Mouse (Mus musculus) CH12.LX (cell line): ENCODE results near the gene Gucy2c.

Source experiments
- CTCF ChIP-seq, 2 experiments: IDR thresholded peaks in 1 of 2; conservative IDR thresholded peaks in 1 of 2; 2 replicates each; pipeline ENCODE4 v1.5.1; 2011 to 2012; ENCODE audit warnings: low read depth in 2 of 2, low read length in 2 of 2, improper control_type of control experiment in 1 of 2, inconsistent platforms in 1 of 2, mild to moderate bottlenecking in 1 of 2, moderate library complexity in 1 of 2
- ELF1 ChIP-seq: IDR thresholded peaks from 2 replicates; pipeline ENCODE4 v1.6.1; 2014; ENCODE audit warnings: low read depth, mild to moderate bottlenecking, inconsistent platforms, low read length, improper control_type of control experiment
- EP300 ChIP-seq: IDR thresholded peaks from 2 replicates; pipeline ENCODE4 v1.6.1; 2011; ENCODE audit warnings: low read length, improper control_type of control experiment
- MAX ChIP-seq: IDR thresholded peaks from 2 replicates; pipeline ENCODE4 v1.6.1; 2011; ENCODE audit warnings: low read length, improper control_type of control experiment
- MXI1 ChIP-seq: IDR thresholded peaks from 2 replicates; pipeline ENCODE4 v1.6.1; 2011; ENCODE audit warnings: mild to moderate bottlenecking, low read depth, low read length, improper control_type of control experiment
- POLR2A ChIP-seq: IDR thresholded peaks from 2 replicates; pipeline ENCODE4 v1.6.1; 2011; ENCODE audit warnings: low read depth, mild to moderate bottlenecking, improper control_type of control experiment, low read length
- SMC3 ChIP-seq: IDR thresholded peaks from 2 replicates; pipeline ENCODE4 v1.6.1; 2011; ENCODE audit warnings: low read depth, low read length, improper control_type of control experiment
- USF1 ChIP-seq: IDR thresholded peaks from 2 replicates; pipeline ENCODE4 v1.6.1; 2014; ENCODE audit warnings: low read depth, mild to moderate bottlenecking, inconsistent platforms, low read length, improper control_type of control experiment
- USF2 ChIP-seq: conservative IDR thresholded peaks from 2 replicates; pipeline ENCODE4 v1.6.1; 2011; ENCODE audit warnings: low read depth, low read length, improper control_type of control experiment
- ZKSCAN1 ChIP-seq: IDR thresholded peaks from 2 replicates; pipeline ENCODE4 v1.6.1; 2012; ENCODE audit warnings: low read depth, inconsistent platforms, low read length, improper control_type of control experiment, borderline replicate concordance

DNA sequence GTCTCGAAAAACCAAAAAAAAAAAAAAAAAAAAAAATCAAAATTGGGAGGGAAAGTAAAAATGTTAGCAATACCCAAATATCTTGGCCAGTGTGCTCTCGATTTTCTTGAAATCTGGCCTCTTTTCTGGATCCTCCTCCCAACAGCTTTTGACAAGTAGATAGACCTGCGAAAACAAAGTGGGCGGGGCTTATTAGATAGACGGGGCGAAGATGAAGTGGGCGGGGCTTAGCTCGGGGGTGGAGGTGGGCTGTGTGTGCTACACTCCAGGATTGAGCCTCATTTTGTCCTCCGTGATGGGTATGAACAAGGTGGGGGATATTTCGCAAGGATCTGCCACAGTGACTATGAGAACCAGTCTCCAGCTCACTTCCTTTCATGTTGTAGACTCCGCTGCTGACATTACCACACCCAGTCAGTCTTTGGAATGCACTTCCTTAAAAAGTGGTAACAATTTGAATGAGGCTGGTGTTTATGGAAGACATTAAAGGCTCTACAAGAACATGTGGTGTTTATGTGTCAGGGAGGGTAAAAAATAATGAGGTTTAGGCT is 65.6 kb downstream of the Gucy2c start:
- TF ChIP-seq POLR2A (no peak), ZKSCAN1 (no peak), EP300 (no peak), CTCF (conservative IDR thresholded peaks at IDR 0.05 in 1 of 2, IDR thresholded peaks at IDR 0.05 in 1 of 2; ENCODE audit: low read depth in 2 of 2, low read length in 2 of 2) (no peak), USF2 (no peak), USF1 (no peak), ELF1 (no peak), MXI1 (no peak), SMC3 (no peak), MAX (no peak)
